Mouse (Mus musculus) kidney, adult 2 months (tissue): ENCODE measurements at regions not wholly inside any gene's neighbourhood (a gene's known extent, or its start where the extent isn't known, plus 50 kb on each side); places are given as distances from the start of the nearest gene placed in this dataset.

ENCODE experiments used
- CTCF ChIP-seq: fragments of 200-500 bp; conservative IDR thresholded peaks from 2 replicates; pipeline ENCODE4 v1.5.1; 2011; ENCODE audit warnings: low read depth, mild to moderate bottlenecking, control low read depth, low read length, moderate library complexity, mixed read lengths; ENCODE audit not compliant: insufficient read depth, insufficient read length
- POLR2A ChIP-seq: fragments of 200-500 bp; IDR thresholded peaks from one replicate; pipeline ENCODE4 v1.6.1; 2011; ENCODE audit warnings: low read depth, low read length, control low read depth

GRCm38 (mm10) chr6:66023531-66023930 lies 71.1 kb downstream of the 4930544G11Rik start:
- TF ChIP-seq CTCF (no peak), POLR2A (no peak)
